Mouse (Mus musculus) CH12F3 (cell line): ENCODE measurements around the gene Pde2a.

Source experiments
- in situ Hi-C: fragments of 300-500 bp; cut with MboI; formaldehyde crosslinking; loops from 2 replicates; pipeline ENCODE4 v1.14.3; 2020; ENCODE audit warnings: low sequenced_read_pairs

Pde2a gene

GRCm38 (mm10) chr7:101452669-101453068 lies 31.2 kb downstream of the Pde2a start:
- in situ Hi-C loops, result no loop called here

DNA sequence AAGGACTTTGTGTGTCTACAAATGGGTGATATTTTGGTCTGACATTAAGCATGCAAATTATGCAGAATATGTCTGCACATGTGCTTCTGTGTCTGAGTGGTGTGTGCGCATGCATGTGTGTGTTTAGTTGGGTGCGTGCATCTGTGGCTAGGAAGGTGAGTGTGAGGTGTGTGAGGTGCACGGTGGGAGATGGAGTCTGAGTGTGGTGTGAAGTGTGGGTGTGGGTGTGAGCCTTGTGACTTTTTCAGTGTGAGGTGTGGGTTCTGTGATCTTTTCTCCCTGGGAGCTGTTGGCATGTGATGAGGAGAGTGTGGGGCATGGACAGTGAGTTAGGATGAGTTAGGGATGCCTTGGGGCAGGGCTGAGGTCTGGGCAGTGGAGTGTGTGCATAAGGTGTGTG lies 31.8 kb downstream of the Pde2a start:
- in situ Hi-C loops, result no loop called here

DNA sequence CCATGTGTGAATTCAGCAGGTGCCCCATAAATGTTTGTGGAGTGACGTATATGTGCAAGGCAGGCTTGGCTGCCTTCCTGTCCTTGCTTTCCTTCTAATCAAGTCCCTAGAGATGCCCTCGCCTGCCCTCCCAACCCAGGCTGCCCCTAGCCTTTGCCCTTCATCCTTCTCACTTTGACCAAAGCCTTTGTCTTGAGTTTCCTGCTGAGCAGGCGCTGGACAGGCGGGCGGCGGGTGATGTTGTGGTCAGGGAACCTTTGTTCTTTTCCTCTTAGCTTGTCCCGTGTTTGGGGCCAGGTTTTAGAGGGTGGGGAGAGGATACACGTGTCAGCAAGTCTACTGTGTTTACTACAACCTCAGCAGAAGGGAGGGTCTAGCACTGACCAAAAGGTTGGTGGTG lies 32.2 kb downstream of the Pde2a start:
- in situ Hi-C loops, result no loop called here

DNA sequence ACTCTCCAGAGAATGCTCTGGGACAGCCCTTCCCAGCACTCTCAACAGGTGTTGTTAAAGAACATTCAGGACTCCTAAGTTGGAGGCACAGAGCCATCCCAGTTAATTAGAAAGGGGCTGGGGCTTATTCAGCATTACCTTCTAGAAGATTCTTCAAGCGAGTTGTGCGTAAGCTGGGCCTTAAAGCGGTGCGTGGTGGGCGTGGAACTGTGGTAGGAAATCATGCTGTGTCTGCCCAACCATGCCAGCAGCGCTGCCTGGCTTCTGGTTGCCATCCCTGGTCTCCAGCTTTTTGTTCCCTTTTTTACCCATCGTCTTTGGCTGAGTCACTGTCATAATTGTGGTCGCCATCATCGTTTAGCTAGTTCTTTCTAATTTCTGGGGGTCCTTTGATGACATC lies 33.0 kb downstream of the Pde2a start:
- in situ Hi-C loops, result no loop called here

DNA sequence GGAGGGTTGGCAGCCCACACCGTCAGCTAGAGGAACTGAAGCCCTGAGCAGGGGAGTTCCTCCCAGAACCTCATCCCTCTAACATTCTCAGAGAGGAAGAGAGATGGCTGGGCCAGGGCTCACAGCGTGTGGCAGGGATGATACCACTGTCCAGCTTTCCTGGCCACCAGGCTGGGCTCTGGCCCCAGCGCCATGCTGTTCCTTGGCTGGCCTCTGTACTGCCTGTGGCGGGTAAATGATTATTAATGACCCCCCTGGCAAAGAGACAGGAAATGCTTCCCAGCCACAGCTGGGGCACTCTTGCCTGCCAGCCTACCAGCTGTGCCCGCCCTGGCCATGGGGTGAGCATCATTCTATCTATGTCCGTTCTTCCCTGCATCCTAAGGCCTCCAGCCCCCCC lies 33.6 kb downstream of the Pde2a start:
- in situ Hi-C loops, result no loop called here

DNA sequence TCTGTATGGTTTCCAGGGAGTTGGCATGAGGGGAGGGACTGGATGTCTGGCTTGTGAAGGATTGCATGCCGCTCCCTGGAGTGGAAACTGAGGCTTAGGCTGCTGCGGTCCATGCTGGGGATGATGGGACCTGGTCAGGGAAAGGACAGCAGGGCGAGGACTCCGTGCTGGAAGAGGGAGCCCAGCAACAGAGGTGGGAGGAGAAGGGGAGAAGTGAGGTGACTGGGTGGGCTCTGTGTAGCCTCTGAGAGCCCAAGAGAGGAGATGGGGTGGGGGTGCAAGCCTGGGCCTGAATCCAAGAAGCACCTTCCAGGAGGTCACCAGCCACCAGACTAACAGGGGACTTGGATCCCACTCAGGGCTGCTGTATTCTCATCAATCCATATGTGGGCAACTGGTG lies 34.8 kb downstream of the Pde2a start:
- in situ Hi-C loops, result no loop called here

DNA sequence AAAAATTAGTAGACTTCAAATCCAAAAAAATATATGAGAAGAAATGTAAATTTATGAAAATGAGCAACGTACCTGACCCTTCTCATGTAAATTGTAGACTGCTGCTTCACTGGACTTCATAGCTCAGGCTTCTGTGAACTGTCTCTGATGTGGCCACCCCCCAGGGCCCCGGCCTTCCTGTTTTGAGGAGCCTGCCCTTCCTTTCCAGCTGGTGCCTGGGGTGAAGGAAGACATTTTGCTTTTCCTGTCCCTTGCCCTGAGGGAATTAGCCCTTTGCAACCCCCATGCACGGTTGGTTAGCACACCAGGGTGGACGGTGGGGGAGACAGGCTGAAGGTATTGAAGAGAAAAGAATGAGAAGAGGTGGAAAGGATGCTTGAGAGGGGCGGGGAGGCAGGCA lies 35.3 kb downstream of the Pde2a start:
- in situ Hi-C loops, result no loop called here

DNA sequence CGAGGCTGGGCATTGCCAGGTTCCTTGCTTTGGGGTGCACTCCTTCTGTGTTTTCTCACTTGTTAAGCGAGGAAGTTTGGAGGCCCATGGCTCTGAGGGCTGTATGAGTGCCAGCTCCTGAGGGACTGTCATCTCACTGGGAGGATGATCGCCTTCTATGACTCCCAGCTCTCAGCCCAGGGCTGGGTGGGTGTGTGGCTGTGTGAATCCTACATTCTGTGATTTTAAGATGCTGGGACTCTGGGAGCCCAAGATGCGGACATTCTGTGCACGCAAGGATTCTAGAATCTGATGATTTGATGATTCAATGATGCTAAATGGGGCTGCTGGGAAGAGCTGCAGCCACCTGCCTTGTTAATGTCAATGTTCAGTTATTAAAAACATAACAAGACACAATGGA lies 35.8 kb downstream of the Pde2a start:
- in situ Hi-C loops, result no loop called here

DNA sequence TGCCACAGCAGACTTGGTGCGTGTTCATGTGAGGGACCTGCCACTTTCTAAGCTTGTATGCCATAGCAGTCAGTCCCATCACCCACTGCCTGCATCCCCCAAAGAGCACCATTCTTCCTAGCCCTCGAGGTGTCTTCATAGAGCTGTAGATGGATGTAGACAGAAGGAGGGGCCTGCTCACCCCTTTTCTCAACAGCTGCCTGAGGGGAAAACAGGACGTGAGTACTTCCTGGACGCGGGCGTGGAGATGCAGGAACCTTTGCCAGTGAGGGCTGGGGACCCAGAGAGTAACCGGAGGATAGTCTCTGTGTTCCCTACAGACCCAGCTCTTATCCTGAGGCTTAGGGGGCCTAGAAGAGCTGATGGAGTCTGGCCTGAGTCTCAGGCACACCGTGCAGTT lies 36.3 kb downstream of the Pde2a start:
- in situ Hi-C loops, result no loop called here

GRCm38 (mm10) chr7:101458278-101458781 lies 36.8 kb downstream of the Pde2a start:
- in situ Hi-C loops, result no loop called here

DNA sequence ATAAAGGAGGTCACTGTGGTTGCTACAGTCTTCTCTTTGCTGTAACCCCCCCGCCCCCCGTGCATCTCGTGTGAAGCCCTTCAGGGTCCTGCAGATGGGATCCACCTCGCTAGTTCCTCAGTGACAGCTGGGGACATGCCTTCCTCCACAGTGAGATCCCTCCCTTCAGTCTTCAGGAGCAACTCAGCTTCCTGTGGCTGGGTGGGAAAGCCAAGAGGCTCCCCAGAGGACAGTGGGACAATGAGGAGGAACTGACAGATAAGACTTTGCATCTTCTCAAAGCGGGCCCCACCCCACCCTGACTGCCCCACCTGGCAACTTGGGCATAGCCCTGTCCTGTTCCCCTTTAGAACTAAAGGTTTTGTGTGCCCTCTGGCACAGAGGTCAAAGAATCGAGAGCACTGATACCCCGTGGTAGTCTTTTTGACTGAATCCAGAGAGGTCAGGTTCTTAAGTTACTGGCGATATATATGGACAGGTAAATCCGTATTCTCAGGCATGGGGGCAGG lies 37.9 kb downstream of the Pde2a start:
- in situ Hi-C loops, result no loop called here

DNA sequence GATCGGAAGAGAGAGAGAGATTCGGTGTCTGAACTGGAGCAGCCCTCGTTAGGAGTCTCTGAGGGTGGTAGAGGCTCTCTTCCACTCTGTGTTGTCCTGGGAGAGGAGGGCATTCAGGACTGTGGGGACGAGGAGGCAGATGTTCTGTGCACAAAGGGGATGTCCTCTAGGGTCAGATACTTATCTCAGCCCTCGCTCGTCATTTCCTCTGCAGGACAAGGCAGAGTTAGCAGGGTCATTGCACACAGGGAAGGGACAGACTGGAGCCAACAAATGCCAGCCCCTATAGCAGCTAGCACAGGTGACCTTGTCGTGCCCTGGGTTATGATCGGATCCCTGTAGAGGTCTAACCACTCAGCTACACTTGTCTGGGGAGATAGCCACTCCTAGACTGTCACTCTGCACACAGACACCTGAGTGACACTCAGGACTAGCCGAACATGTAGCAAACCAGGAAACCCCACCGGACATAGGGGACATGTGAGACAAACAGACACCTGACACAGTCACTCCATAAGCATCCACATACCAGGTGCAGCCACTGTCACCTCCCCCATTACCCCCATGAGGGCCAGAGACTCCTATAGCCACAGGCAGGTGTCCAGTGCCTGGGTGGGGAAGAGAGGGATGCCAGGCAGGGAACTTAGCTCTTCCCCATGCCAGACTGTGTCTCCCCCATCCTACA lies 38.6 kb downstream of the Pde2a start:
- in situ Hi-C loops, result no loop called here

- in situ Hi-C loops, result no loop called here
Observed at GRCm38 (mm10) chr7:101460608-101460957, 39.1 kb downstream of the Pde2a start.

- in situ Hi-C loops, result no loop called here
Observed at GRCm38 (mm10) chr7:101461571-101461970, 40.1 kb downstream of the Pde2a start.

GRCm38 (mm10) chr7:101462327-101463068 lies 41.0 kb downstream of the Pde2a start:
- in situ Hi-C loops, result no loop called here

- in situ Hi-C loops, result no loop called here
Observed at GRCm38 (mm10) chr7:101463665-101464271, 42.3 kb downstream of the Pde2a start.

- in situ Hi-C loops, result no loop called here
Observed at GRCm38 (mm10) chr7:101464927-101465326, 43.4 kb downstream of the Pde2a start.

DNA sequence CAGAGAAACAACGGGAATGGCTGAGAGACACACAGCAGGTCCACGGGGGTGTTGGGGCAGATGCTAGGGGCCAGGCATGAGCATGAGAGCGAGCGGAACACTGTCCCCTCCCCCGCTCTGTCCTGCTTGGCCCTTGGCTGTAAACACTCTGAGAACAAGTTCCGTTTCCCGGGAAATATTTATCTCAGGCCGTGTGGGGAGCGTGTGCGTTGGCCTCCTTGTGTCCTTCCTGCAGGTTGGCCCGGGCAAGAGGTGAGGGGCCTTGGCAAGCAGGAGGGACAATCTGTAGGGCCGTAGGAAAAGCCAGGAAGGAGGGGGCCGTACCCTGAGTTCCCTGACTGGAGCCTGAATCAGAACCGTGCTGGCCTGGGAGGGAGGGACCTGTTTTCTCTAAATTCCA lies 43.9 kb downstream of the Pde2a start:
- in situ Hi-C loops, result no loop called here

DNA sequence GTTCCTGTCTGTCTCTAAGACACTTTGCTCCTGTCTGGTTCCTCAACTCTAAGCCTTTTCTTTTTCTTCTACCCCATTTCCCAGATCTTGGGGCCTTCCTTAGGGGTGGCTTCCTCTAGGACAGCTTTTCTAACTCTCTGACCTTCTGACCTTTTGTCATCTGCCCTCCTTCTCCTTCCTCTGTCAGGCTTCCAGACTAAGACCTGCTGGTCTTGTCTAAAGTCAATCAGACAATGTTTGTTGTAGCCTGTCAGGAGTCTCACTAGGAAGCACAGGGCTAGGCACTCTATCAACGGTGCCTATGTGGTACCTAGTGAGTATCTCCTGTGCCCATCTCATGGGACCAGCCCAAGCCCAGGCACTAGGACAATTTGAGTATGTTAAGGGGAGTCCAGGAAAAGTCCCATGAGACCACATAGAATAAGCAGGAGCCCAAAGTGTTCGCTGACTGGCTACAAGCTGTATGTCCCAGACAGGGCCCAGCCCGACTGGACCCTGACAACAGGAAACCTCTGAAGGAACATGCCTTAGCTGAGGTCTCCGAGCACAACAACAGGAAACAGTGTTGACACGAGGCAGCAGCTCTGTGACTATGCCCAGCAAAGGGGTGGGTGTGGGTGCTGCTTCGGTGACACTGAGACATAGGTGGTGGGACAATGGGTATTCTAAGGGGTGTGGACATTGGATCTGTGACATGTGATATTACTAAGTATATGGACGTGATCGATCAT lies 44.5 kb downstream of the Pde2a start:
- in situ Hi-C loops, result no loop called here

GRCm38 (mm10) chr7:101466581-101467081 lies 45.1 kb downstream of the Pde2a start:
- in situ Hi-C loops, result no loop called here

DNA sequence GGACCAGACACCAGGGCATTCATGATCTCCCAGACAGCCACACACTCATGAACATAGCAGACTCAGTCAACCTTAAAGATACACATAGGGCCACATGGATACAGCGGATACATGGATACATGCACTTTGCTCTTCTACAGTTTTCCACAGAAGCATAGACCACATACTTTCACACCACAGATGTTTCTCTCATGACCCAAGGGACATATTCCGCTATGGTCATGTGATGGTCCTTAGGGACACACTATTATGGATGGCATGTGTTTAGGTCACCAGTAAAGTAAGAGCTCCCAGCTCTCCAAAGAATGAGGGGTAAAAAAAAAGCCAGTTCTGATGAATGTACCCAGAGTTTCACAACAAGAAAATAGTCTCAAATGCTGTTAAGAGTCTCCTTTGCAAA lies 49.9 kb downstream of the Pde2a start:
- in situ Hi-C loops, result no loop called here
